Mouse (Mus musculus): Measurements from ENCODE around the gene Trak1. TPM values are rescaled to one million over a fixed set of nuclear protein-coding genes. Genes with fewer than 3 reads are reported as not detected.
A peak's percentile ranks its signal among the peaks of the same experiment; 100 is the strongest.

The Trak1 gene
- total RNA-seq, 2 experiments from 2014 or later = 76.0 to 83.4 TPM

DNA sequence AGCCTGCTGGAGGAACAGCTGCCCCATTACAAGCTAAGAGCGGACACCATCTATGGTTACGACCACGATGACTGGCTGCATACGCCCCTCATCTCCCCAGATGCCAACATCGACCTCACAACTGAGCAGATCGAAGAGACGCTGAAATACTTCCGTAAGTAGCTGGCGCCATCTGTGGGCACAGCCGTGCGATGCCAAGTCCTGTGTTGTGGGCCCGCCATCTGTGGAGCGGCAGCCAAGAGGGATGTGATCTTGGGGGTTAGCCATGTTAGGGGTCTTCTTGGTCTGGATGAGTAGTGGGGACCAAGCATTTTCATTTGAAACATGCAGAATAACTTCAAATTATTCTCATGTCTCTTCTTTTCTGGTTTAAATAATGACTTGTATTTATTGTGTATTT is 94.6 kb downstream of the Trak1 start:
- no peak for DNase-seq (ENCODE audit: low spot score in 2 of 2)

DNA sequence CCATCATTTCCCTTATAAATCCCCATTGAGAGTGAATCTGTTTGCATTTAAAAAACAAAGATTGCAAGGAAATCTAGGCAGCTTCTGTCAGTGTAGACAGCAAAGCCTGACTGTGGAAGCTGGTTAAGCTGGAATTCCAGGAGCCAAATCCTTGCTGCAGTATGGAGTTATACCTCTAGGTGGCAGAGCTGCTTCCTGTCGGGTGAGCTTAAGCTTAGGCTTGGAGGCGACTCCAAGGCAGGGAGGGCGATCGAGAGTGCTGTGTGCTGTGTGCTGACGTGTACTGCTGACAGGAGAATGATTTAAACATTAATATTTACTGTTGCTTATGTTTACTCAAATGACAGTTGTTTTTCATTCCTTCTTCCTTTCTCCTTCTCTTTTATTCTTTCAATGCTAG is 95.1 kb downstream of the Trak1 start:
- peak in 1 of 2 experiments; percentile 31 for DNase-seq (ENCODE audit: low spot score in 2 of 2)

DNA sequence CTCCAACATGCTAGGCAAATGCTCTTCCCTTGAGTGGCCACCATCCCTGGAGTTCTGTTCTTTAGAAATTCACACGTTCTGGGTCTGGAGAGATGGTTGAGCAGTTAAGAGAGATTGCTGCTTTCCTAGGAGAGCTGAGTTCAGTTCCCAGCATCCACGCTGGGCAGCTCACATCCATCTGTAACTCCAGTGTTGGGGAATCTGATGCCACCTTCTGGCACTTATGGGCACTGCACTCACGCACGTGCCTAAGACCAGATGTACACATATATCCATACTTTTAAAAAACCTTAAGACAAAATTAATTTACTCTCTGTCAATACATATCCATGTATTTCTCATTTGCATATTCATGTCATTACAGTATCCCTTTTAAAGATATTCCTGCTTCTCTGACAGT is 95.8 kb downstream of the Trak1 start:
- DNase-seq (ENCODE audit: low spot score in 2 of 2) = no peak

DNA sequence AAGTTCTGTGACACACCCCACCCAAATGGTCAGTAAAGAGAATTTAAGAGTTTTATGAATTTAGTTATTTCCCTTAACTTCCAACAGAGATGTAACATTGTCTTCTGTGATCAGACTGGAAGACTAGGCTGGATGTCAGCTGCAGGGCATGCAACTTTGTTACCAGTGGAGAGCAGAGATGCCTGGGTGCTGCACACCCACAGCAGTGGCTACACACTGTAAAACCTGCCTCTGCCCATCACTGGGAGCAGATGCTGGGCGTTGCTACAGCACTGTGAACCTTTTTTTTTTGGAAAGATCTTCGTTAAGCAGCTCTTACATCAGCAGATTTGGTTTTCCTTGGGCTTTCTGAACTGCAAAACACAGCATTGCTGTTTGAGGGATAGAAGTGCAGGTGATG is 97.6 kb downstream of the Trak1 start:
- no peak for DNase-seq (ENCODE audit: low spot score in 2 of 2)

DNA sequence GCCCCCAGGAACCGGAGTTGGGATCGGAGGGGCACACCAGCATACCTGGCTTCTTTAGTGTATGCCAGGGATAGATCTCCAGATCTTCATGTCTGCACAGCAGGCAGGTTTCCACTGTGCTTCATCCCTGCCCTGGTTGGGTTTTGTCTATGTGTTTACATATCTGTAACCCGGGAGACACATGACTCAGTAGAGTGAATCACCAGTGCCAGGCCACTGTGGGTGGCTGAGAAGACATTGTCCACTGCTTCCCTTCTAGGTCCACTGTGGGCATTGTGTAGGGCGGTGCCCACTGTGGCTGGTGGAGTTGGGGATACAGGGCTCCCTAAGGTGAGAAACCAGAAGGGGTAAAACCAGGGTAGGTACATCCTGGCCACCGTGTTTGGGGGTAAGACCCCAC is 98.5 kb downstream of the Trak1 start:
- DNase-seq (ENCODE audit: low spot score in 2 of 2) = no peak

DNA sequence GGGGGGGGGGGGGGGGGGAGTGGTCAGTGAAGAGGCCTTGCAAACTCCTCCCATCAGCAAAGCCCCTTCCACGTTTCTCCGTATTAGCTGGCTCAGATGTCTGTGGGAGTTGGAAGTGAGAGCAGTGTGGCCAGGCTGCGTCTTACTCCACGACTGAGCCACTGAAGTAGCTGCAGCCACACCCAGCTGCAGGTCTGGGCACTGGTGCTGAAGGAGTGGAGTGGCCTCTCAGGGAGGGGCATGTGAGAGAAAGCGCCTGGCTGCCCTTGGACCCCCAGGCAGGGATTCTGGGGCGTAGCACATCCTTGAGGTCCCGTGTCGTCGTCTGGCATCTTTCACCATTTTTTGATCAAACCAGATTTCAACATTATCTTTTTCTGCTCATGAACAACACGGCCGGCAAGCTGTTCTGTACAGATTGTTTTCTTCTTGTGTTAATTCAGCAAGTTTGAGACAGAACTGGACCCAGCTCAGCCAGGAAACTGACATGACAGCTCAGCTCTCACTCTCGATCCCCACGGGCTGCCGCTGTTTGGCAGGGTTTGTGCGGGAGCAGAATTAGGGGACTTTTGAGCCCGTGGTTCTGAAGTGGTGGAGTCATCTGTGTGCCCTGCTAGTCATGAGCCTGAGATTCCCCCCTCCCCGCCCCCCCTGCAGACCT is 100.9 kb downstream of the Trak1 start:
- no peak for DNase-seq (ENCODE audit: low spot score in 2 of 2)

DNA sequence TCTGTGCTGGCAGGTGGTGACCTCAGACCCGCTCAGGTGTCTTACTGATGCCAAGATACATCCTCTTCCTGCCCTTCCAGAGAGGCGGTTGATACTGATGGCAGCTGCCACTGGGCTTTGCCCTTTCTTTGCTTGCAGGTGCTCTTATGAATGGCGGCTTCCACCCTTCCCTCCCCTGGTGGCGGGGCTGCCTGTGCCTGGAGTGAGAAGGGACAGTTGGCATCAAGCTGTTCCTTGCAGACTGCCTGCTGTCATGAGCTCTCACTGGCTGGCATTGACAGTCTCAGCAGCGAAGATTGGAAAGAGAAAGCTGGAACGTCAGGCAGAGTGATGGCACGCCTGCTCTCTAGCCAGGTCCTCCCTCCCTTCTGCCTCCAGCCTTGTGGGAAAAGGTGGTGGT is 101.5 kb downstream of the Trak1 start:
- DNase-seq (ENCODE audit: low spot score in 2 of 2) = no peak

DNA sequence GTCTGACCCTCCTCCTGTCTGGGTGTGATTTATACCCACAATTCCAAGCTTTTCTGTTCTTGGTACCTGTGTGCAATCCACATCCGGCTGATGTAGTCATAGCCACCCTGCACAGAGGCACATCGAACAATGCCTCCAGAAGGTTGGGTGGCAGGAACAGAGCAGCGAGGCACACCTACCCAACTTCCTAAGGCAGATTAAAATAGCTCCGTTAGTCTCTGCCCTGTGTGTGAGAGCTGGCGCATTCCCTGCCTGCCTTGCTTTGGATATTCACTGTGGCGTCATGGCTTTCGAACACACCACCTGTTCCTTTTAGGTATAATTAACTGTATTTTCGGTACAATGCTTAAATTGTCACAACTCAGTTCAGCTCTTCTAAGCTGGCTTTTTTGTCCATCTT is 103.3 kb downstream of the Trak1 start:
- no peak for DNase-seq (ENCODE audit: low spot score in 2 of 2)

DNA sequence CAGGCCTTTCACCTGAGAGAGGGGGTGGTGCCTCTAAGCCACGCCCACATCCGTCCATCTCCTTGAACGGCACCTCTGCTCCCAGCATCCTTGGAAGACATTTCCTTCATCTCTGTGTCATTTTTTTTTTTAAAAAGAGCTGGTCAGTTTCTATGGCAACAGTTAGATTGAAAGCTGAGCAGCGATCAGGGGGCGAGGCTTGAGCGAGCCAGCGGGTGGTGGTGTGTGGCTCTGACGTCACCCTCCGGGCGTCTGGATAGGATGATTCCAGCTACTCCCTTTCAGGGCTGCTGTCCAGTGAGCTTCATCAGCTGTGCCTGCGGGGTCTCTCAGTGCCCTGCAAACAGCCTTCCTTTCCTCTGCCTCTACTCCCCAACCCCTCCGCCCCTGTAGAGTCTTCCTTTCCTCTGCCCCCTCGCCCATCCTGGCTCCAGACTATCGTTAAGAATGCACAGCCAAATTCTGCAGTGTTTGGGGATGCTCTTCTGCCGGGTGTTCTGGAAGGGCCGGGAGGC is 105.9 kb downstream of the Trak1 start:
- DNase-seq (ENCODE audit: low spot score in 2 of 2) = no peak

DNA sequence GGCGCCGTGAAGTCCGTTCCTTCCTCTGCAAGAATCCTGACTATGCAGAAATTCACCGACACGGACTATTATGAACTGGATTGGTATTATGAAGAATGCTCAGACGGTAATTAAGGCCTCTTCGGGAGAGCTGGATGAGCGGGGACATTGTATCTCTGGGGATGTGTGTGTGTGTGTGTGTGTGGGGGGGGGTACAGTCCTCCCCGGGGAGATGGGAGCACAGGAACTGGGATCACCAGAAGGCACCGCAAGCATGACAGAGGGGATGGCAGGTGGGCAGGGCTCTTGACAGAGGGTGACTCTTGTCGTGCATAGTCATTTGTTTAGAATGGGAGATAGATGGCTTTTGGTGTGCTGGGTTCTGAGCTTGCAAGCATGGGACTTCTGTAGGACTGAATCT is 106.4 kb downstream of the Trak1 start:
- no peak for DNase-seq (ENCODE audit: low spot score in 2 of 2)

DNA sequence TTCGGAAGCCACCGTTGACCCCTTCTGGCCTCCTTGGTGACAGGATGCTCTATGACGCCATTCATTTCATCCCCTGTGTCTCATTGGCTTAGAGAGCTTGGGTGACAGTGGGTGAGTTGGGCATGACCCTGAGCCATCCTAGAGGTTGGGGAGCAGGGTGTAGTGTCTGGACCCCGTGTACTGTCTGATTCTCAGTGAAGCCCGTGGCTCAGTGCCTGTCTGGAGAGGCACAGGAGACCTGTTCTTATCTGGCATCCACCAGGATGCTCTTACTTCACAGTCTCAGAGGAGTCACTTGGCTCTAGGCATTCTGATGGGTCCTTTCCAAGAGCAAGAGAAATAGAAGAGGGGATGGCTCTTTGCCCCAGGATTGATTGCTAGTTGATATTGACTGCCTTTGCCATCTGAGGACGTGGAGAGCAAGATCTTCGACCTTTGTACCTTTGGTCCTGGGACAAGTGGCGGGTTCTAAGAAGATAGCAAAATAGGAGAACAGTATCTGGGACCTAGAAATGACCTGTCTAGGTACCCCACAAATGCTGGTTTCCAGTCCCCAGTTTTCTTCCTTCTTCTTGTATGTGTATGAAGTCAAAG is 107.9 kb downstream of the Trak1 start:
- DNase-seq (ENCODE audit: low spot score in 2 of 2) = no peak

DNA sequence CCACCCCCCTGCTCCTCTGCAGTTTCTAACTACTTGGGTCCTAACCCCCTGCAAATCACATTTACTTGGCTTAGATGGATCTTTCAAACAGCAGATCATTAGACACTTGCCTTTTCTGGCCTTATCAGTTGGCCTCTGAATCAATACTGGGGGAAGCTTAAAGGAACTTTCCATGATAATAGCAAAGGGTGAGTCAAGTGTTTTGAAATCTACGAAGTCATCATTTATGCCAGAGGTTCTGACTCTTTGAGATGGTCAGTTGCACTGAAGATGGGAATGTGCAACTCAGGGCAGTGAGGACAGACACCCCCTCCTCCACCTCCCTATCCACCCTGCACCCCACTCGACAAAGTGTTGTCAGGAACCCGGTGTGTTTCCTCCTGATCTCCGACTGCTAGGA is 108.5 kb downstream of the Trak1 start:
- no peak for DNase-seq (ENCODE audit: low spot score in 2 of 2)

DNA sequence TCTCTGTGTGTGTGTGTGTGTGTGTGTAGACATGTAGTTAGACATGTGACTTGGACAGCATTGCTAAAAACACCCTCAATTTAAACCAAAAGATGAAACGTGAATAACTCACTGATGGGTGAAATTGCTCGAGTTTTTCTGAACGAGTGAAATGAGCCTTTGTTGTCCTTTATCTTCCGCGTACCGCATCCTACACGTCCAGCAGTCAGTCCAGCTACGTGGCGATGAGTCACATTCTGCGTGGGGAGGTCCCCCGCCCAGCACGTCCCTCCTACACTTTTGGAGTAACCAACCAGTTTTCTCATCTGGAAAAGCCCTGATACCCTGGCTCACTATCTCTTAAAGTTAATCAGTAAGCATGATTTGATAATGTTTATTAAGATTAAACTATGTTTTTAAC is 116.9 kb downstream of the Trak1 start:
- no peak for DNase-seq (ENCODE audit: low spot score in 2 of 2)

DNA sequence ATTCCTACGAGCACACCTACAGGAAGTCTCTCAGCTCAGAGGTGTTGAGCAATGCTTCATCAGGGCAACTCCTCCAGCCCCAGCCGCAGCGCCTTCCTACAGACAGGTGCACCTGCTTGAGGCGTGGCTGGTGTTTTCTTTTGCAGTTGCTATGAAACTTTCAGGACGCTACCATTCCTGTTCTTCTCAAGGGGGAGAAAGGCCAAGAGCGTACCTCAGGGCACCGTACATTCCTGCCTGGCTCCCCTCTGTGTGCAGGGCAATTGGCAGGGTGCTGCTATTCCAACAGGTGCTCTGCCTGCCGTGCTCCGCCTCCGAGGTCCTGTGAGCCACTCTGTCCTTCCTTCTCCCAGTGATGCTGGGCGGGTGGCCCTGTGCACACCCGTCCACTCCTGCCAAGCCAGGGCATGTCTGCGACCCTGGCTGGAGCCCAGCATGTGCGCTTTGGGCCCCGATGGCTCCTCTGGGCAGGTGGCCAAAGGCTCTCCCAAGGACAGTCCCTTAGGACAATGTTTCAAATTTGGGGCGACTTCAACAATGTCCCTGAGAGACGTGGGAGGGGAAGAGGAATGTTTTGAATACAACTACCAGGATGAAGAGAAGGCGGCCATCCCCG is 118.4 kb downstream of the Trak1 start:
- peak; percentile 45 to 75 for DNase-seq (ENCODE audit: low spot score in 2 of 2)

DNA sequence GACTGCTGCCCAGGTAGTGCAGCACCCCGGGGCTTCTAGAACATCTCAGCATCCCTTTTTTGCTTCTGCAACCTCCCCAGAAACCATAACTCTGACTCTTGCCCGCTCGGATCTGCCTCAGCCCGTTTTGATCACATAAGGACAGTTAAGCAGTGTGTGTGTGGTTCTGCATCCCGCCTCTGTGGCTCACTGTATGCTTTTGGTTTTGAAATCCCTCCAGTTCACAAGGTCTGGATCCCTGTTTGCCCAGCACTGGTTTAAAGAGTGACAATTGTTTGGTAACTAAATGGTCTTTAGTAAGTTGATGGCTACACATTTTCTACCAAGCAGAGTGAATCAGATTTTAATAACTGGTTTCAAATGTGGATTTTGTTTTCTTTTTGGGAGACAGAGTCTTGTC is 119.2 kb downstream of the Trak1 start:
- DNase-seq (ENCODE audit: low spot score in 2 of 2) = no peak

DNA sequence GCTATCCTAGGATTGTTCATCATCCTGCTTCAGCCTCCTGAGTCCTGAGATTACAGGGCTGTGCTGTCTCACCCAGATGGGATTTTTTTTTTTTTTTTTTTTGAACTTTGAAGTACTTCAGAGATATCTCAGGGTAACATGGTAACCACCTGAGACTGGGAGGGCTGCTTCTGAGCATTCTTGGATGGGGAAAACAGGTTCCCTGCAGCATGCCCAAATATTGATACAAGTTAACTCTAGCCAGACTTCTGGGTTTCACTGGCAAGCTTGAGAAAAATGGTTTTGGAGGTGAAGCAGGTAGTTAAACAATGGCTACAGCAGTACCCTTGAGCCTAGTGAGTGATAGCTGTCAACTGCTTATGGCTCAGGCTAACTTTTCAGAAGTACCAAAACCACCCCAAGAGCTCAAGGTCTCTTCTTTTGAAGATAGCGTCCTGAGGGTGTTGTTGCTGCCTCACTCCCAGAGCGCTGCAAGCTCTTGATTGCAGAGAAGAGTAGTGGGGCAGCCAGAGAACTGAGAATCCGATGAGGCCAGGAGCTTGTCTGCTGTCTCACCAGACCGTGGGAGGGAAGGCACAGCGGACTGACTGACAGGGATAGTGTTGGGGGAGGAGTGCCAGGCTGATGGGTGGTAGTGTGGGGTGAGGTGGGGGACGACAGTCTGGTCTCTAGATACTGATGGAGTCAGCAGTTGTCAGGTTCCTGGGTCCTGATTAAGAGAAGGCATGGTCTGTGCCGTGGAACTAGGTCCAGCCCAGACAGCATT is 119.8 kb downstream of the Trak1 start:
- no peak for DNase-seq (ENCODE audit: low spot score in 2 of 2)

DNA sequence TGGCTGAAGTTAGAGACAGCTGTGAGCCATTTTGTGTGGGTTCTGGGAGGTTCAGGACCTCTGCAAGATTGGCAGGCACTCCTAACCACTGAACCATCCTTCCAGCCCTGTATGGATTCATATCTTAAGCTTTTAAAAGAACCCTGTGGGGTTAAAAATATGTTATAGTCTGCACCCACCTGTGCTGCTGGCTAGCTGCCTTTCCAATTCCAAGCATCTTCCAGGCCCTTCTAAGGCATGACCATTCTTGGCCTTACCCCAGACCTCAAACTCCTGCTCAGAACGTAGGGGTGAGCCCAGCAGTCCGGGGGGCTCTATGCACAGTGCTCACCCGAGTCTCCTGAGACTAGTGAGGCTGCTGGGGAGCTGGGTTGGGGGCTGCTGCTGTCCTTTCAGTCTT is 121.7 kb downstream of the Trak1 start:
- DNase-seq (ENCODE audit: low spot score in 2 of 2) = no peak

DNA sequence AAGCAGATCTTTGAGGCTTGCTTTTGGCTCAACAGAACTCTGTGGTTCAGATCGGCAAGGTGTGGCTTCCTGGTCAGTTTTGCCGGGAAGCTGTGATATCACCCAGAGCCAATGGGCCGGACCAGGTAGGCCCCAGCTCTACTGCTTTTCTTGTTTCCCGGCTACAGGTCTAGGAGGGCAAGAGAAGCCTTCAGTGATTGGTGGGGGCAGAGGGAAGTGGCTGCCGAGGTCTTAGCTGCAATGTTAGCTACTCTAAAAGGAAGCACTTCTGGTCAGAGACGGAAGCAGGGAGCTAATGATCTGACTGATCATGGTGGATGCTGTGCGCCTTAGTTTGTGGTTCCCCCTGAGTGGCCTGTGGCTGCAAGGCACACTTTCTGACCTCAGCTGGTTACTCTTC is 122.3 kb downstream of the Trak1 start:
- no peak for DNase-seq (ENCODE audit: low spot score in 2 of 2)

DNA sequence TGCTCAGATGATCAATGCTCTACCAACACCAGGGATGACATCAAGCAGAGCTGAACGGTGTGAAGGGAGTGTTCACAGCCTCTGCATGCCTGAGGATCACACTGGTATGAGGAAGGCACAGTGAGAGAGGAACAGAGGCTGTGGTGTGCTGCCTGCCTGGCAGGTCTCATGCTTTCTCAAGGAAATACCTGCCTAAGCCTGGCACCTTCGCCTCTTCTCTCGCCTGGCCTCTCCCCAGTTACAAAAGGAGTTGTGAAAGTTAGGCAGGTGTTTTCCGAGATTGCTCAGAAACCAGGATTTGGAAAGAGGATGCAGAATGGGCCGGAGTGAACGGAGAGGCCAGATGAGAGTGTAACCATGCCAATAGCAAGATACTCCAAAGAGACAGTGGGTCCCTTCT is 123.5 kb downstream of the Trak1 start:
- no peak for DNase-seq (ENCODE audit: low spot score in 2 of 2)

DNA sequence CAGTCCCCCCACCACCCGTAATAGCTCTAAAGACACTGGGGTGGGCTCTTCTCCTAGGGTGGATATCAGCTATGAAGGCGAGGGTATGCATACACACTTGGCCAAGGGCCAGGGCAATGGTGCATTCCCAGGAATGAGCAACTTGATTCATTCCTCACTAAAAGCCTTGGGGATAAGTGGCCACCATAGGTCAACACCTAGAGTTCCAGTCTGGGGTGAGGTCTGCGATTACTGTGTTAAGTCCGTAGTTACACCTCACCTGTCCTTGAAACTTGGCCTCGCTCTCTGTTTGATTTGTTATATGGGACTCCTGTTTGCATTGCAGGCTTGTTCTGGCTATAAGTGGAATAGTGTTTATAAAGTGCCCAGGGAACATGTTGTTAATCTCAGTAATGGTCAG is 125.1 kb downstream of the Trak1 start:
- DNase-seq (ENCODE audit: low spot score in 2 of 2) = no peak

DNA sequence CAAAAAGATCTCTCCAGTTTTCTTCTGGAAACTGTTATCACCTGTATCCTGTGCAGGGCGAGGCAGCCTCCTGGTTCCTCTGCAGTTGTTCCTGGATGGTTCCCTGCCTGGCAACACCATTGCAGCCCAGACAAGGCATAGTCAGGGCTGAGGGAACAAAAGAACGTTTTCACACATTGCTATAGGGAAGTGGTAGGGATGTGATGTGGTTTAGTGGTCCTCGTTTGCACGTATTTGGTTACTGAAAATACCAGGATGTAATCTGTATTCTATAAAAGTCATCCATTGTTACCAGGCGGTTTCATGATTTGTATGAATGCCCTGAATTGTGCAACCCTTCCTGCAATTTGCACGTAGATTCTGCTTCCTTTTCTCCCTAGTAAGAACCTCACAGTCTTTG is 126.3 kb downstream of the Trak1 start:
- no peak for DNase-seq (ENCODE audit: low spot score in 2 of 2)
